Mouse (Mus musculus) C2C12 (cell line): ENCODE measurements around the gene Ces1e. TPM values are rescaled to one million over a fixed set of nuclear protein-coding genes. Genes with fewer than 3 reads are reported as not detected.

ENCODE experiments used
- H3K27me3 ChIP-seq: one replicate; pipeline ENCODE4 v1.6.1; 2011; ENCODE audit not compliant: control insufficient read depth, insufficient read depth, insufficient read length
- H3K36me3 ChIP-seq: one replicate; pipeline ENCODE4 v1.6.1; 2011; ENCODE audit not compliant: control insufficient read depth, insufficient read depth
- H3K4me3 ChIP-seq: one replicate; pipeline ENCODE4 v1.5.1; 2011; ENCODE audit warnings: mild to moderate bottlenecking, control low read depth; ENCODE audit not compliant: poor library complexity, insufficient read depth, severe bottlenecking
- H3K79me2 ChIP-seq: one replicate; pipeline ENCODE4 v1.6.1; 2011; ENCODE audit not compliant: control insufficient read depth, insufficient read depth
- H3K79me3 ChIP-seq: one replicate; pipeline ENCODE4 v1.6.1; 2011; ENCODE audit warnings: low read depth, control low read depth
- H3ac ChIP-seq: one replicate; pipeline ENCODE3; 2011; ENCODE audit warnings: low read depth; ENCODE audit not compliant: control insufficient read depth, insufficient read length
- CEBPB ChIP-seq: IDR thresholded peaks from one replicate; pipeline ENCODE4 v1.6.1; 2011; ENCODE audit warnings: low read depth, mild to moderate bottlenecking, control low read depth, moderate library complexity
- CTCF ChIP-seq: IDR thresholded peaks from one replicate; pipeline ENCODE4 v1.5.1; 2011; ENCODE audit not compliant: control insufficient read depth, insufficient read depth, insufficient read length
- FOSL1 ChIP-seq: IDR thresholded peaks from one replicate; pipeline ENCODE4 v1.8.0; 2011; ENCODE audit warnings: mild to moderate bottlenecking, low read length; ENCODE audit not compliant: poor library complexity, insufficient read depth, severe bottlenecking
- MAX ChIP-seq: IDR thresholded peaks from one replicate; pipeline ENCODE4 v1.6.1; 2011; ENCODE audit warnings: mild to moderate bottlenecking, control low read depth
- MYOD1 ChIP-seq: IDR thresholded peaks from one replicate; pipeline ENCODE4 v1.6.1; 2011; ENCODE audit warnings: low read depth; ENCODE audit not compliant: control insufficient read depth, insufficient read length
- MYOG ChIP-seq: IDR thresholded peaks from one replicate; pipeline ENCODE4 v1.6.1; 2011; ENCODE audit not compliant: control insufficient read depth, insufficient read length; ENCODE audit errors: extremely low read depth
- USF1 ChIP-seq: IDR thresholded peaks from one replicate; pipeline ENCODE4 v1.6.1; 2011; ENCODE audit warnings: low read depth, mild to moderate bottlenecking, control low read depth, moderate library complexity
- polyA plus RNA-seq: library from polyadenylated mRNA; unstranded; fragments of >200 nt; fragmentation: generic; extraction: Trizol; gene quantifications from one replicate; pipeline ENCODE4 v1.2.1, GENCODE M21; 2012; ENCODE audit warnings: missing spikeins

The Ces1e gene
- polyA plus RNA-seq, 1 experiment = not detected

DNA sequence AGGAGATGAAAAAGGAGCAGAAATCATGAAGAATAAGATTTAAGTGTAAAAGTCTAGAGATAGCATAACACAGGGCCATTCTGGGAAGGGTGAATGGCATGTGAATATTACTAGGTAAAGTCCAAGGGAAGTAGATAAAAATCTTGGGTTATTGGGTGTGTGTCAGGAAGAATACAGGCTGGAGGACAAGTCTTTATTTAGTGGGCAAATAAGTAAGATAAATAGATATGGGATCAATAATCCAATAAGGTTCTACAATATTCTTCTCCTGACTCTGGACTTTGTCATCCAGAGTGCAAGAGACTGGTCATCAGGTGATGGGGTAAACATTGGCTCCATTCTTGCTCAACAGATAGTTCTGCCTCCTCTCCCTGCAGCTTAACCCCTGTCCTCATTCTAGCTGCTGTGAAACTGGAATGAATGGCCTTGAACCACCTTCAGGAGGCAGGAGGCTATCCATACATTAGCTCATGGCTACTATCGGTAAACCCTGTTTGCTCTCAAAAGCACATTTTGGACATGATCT is 23.0 kb upstream of the Ces1e start:
- Histone ChIP-seq H3K36me3 (no peaks in the 10 kb centered on the region), H3K79me2 (no peaks in the 10 kb centered on the region), H3K4me3 (no peak overlapping the region), H3K79me3 (no peaks in the 10 kb centered on the region), H3ac (no peak overlapping the region), H3K27me3 (no peaks in the 10 kb centered on the region)
- TF ChIP-seq MYOD1 = no peak
- TF ChIP-seq CTCF = no peak
- TF ChIP-seq FOSL1 = no peak
- TF ChIP-seq USF1 = no peak
- TF ChIP-seq CEBPB = no peak
- no peak for TF ChIP-seq MAX
- TF ChIP-seq MYOG = no peak

GRCm38 (mm10) chr8:93246057-93246456 is 16.6 kb upstream of the Ces1e start:
- Histone ChIP-seq H3K79me2 (no peaks in the 10 kb centered on the region), H3ac (no peak overlapping the region), H3K36me3 (no peaks in the 10 kb centered on the region), H3K4me3 (no peak overlapping the region), H3K79me3 (no peaks in the 10 kb centered on the region), H3K27me3 (no peaks in the 10 kb centered on the region)
- no peak for TF ChIP-seq MAX
- no peak for TF ChIP-seq MYOG
- TF ChIP-seq MYOD1 = no peak
- no peak for TF ChIP-seq FOSL1
- TF ChIP-seq CEBPB = no peak
- TF ChIP-seq CTCF = no peak
- TF ChIP-seq USF1 = no peak

DNA sequence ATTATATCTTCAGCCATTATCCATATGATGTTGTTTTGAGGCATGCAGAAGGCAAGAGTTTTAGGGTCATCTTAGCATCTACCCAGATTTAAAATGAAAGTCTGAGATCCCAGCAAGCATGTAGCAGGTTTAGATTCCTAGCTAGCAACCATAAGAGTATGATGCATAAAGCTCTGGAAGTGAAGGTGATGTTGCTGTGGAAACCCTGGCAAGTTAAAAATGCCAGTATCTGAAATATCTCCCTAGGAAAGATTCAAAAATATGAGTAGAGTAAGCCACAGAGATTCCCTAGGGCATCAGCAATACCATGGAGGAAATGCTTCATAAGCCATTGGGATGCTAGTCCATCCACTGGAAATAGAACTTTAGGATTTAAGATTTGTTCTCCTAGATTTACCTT is 10.5 kb upstream of the Ces1e start:
- Histone ChIP-seq H3K4me3 (no peak overlapping the region), H3K79me3 (no peaks in the 10 kb centered on the region)

GRCm38 (mm10) chr8:93235681-93236080 is 6.3 kb upstream of the Ces1e start:
- no peaks in the 10 kb centered on the region for H3K79me2 ChIP-seq
- no peaks in the 10 kb centered on the region for H3K36me3 ChIP-seq
- H3K4me3 ChIP-seq = no peak overlapping the region
- TF ChIP-seq FOSL1 (no peak), USF1 (no peak)
- H3K79me3 ChIP-seq = no peaks in the 10 kb centered on the region
- H3K27me3 ChIP-seq = no peaks in the 10 kb centered on the region
- H3ac ChIP-seq = no peak overlapping the region

More for the DNA sequence above, 10.5 kb upstream of the Ces1e start:
- no peak for TF ChIP-seq MYOG
- no peak for TF ChIP-seq FOSL1
- TF ChIP-seq MAX = no peak
- Histone ChIP-seq H3K36me3 (no peaks in the 10 kb centered on the region), H3K27me3 (no peaks in the 10 kb centered on the region), H3ac (no peak overlapping the region), H3K79me2 (no peaks in the 10 kb centered on the region)

DNA sequence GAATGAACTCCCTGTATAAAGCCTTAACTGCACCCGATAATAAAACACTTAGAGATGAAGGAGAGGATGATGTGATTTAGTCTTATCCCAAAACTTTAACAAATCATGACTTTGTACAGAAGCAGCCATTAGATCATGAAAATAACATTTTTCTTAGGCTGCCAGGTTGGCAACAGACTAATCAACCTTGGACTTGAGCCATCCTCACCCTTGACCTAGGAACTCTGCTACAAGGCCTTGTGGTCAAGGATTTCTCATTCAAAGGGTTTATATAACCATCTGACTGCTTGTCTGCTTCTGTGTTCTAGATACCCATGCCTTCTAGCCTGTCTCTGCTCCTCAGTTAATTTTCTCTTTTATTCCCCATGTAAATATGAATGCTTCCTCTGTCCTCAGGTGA is 5.3 kb upstream of the Ces1e start:
- no peaks in the 10 kb centered on the region for H3K36me3 ChIP-seq
- TF ChIP-seq MYOD1 (no peak), CTCF (no peak), MAX (no peak), USF1 (no peak), FOSL1 (no peak), CEBPB (no peak), MYOG (no peak)
- H3K27me3 ChIP-seq = no peaks in the 10 kb centered on the region

DNA sequence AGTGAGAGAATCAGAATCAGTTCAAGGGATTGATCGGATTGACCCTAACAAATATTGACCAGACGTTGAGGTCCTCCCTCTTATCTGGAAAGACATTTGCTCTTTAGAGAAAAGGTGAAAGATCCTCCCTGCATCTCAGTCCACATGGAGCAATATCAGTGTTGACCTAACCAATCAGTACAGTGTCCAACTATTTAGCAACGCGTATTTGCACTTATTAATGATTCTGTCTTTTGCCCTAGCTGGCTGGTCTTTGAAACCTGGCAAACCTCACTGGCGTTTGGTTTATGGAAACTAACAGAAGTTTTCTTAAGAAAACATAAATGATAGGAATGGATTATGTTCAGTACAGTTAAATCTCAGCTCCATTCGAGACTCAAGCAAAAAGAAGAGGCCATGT is 4.6 kb upstream of the Ces1e start:
- no peaks in the 10 kb centered on the region for H3K79me2 ChIP-seq
- H3ac ChIP-seq = no peak overlapping the region
- no peaks in the 10 kb centered on the region for H3K79me3 ChIP-seq
- H3K36me3 ChIP-seq = no peaks in the 10 kb centered on the region
- H3K27me3 ChIP-seq = no peaks in the 10 kb centered on the region
- TF ChIP-seq FOSL1 (no peak), MAX (no peak), MYOD1 (no peak), CEBPB (no peak), CTCF (no peak), MYOG (no peak), USF1 (no peak)
- H3K4me3 ChIP-seq = no peak overlapping the region

More for the DNA sequence above, 5.3 kb upstream of the Ces1e start:
- no peaks in the 10 kb centered on the region for H3K79me3 ChIP-seq
- no peak overlapping the region for H3ac ChIP-seq
- no peaks in the 10 kb centered on the region for H3K79me2 ChIP-seq
- no peak overlapping the region for H3K4me3 ChIP-seq
